Mouse (Mus musculus) kidney, postnatal 0 days (tissue): Measurements from ENCODE around the gene Ptgdr. TPM values are rescaled to one million over a fixed set of nuclear protein-coding genes. Genes with fewer than 3 reads are reported as not detected.
"Not testable (repeated sequence)": the region's sequence is repeated elsewhere in the genome, so short reads cannot be mapped to it uniquely, and the experiment has no call there.

Experiments
- ATAC-seq: fragments of 200-750 bp; cut with Nextera tagmentation; replicated peaks from 2 replicates; pipeline ENCODE4 v1.8.0; 2017; ENCODE audit warnings: low read depth, moderate number of reproducible peaks, moderate TSS enrichment, moderate library complexity; ENCODE audit not compliant: low FRiP score
- DNase-seq: peaks from one replicate; pipeline ENCODE4 v3.0.0-alpha.2; 2016; ENCODE audit warnings: low spot score
- H3K27ac ChIP-seq: fragments of 300-500 bp; sonication (generic); 2 replicates; pipeline ENCODE4 v1.5.1; 2014; ENCODE audit warnings: mild to moderate bottlenecking
- H3K27me3 ChIP-seq: fragments of 300-500 bp; sonication (generic); 2 replicates; pipeline ENCODE4 v1.6.1; 2014; ENCODE audit warnings: low read length, mixed read lengths; ENCODE audit not compliant: insufficient read depth
- H3K36me3 ChIP-seq: fragments of 300-500 bp; sonication (generic); 2 replicates; pipeline ENCODE4 v1.6.1; 2014; ENCODE audit warnings: low read length, mixed read lengths; ENCODE audit not compliant: insufficient read depth
- H3K4me1 ChIP-seq: fragments of 300-500 bp; sonication (generic); replicated peaks from 2 replicates; pipeline ENCODE4 v1.6.1; 2014; ENCODE audit warnings: antibody characterized with exemption, low read length, mixed read lengths; ENCODE audit not compliant: insufficient read depth
- H3K4me2 ChIP-seq: fragments of 300-500 bp; sonication (generic); 2 replicates; pipeline ENCODE4 v1.6.1; 2014; ENCODE audit warnings: mild to moderate bottlenecking, low read length, moderate library complexity, mixed read lengths
- H3K4me3 ChIP-seq: fragments of 300-500 bp; sonication (generic); replicated peaks from 2 replicates; pipeline ENCODE4 v1.5.1; 2014; ENCODE audit warnings: low read depth, low read length
- H3K9ac ChIP-seq: fragments of 300-500 bp; sonication (generic); 2 replicates; pipeline ENCODE4 v1.6.1; 2014; ENCODE audit warnings: low read depth, low read length
- H3K9me3 ChIP-seq: fragments of 300-500 bp; sonication (generic); replicated peaks from 2 replicates; pipeline ENCODE4 v1.6.1; 2016; ENCODE audit warnings: low read length, inconsistent platforms, mixed read lengths
- CTCF ChIP-seq: IDR thresholded peaks from 2 replicates; pipeline ENCODE4 v1.5.1; 2016; ENCODE audit warnings: antibody characterized with exemption, low read depth, mild to moderate bottlenecking, moderate library complexity
- WGBS: fragments of 180-500 bp; shearing (Covaris S2); extraction: QIAGEN DNeasy Blood & Tissue Kit; methylation state at CpG from one replicate; pipeline ENCODE4 v1.1.7; 2014; 5-methylcytosine and 5-hydroxymethylcytosine counted together
- polyA plus RNA-seq: library from polyadenylated mRNA; unstranded; fragments of >200 nt; fragmentation: Nextera tagmentation; extraction: Ambion mirVana; gene quantifications from 2 replicates; pipeline ENCODE4 v1.2.1, GENCODE M21; 2015

Ptgdr gene
- polyA plus RNA-seq, 1 experiment from 2014 or later: not detected

- Histone ChIP-seq H3K27ac (no peak overlapping the region), H3K4me2 (no peak overlapping the region), H3K4me1 (0 out of 2 replicates have a peak, but pooled peaks cover 6% of the 10 kb centered on the region), H3K4me3 (no peak overlapping the region), H3K36me3 (no peaks in the 10 kb centered on the region), H3K9me3 (no peaks in the 10 kb centered on the region), H3K9ac (no peak overlapping the region), H3K27me3 (no peaks in the 10 kb centered on the region)
- DNase-seq (no peak), ATAC-seq (no peak)
- WGBS: 67% methylated on average over 6 of the region's 6 CpGs
- no peak for TF ChIP-seq CTCF
These were observed 12.5 kb downstream of the Ptgdr start for GRCm38 (mm10) chr14:44846558-44847263.

- 0 out of 2 replicates have a peak overlapping the region, but pooled peaks have one; percentile 23 for H3K4me2 ChIP-seq
- WGBS: 46% methylated on average over 15 of the region's 15 CpGs
- TF ChIP-seq CTCF: no peak
- DNase-seq: no peak
- no peaks in the 10 kb centered on the region for H3K36me3 ChIP-seq
- ATAC-seq: peak; percentile 74
- H3K27ac ChIP-seq: no peak overlapping the region
- H3K27me3 ChIP-seq: no peaks in the 10 kb centered on the region
- no peak overlapping the region for H3K4me3 ChIP-seq
- H3K4me1 ChIP-seq: 0 out of 2 replicates have a peak, but pooled peaks cover 6% of the 10 kb centered on the region
- no peaks in the 10 kb centered on the region for H3K9me3 ChIP-seq
- no peak overlapping the region for H3K9ac ChIP-seq
These were observed 15.1 kb downstream of the Ptgdr start for GRCm38 (mm10) chr14:44843768-44844755.

GRCm38 (mm10) chr14:44838685-44839084 lies 20.5 kb downstream of the Ptgdr start:
- Histone ChIP-seq H3K9me3 (no peaks in the 10 kb centered on the region), H3K4me2 (no peak overlapping the region), H3K9ac (no peak overlapping the region), H3K4me1 (0 out of 2 replicates have a peak, but pooled peaks cover 3% of the 10 kb centered on the region), H3K27me3 (no peaks in the 10 kb centered on the region), H3K4me3 (no peak overlapping the region), H3K36me3 (no peaks in the 10 kb centered on the region), H3K27ac (no peak overlapping the region)
- TF ChIP-seq CTCF: no peak
- ATAC-seq (no peak), DNase-seq (no peak)
- 48% methylated on average over 1 of the region's 1 CpGs for WGBS

GRCm38 (mm10) chr14:44835132-44835531 lies 24.0 kb downstream of the Ptgdr start:
- H3K4me1 ChIP-seq: no peaks in the 10 kb centered on the region
- no peaks in the 10 kb centered on the region for H3K9me3 ChIP-seq
- no peak for ATAC-seq
- DNase-seq: no peak
- H3K4me3 ChIP-seq: no peak overlapping the region
- no peak overlapping the region for H3K27ac ChIP-seq
- no peak for TF ChIP-seq CTCF
- no peaks in the 10 kb centered on the region for H3K36me3 ChIP-seq
- no peak overlapping the region for H3K4me2 ChIP-seq
- H3K9ac ChIP-seq: no peak overlapping the region
- H3K27me3 ChIP-seq: no peaks in the 10 kb centered on the region
- 54% methylated on average over 2 of the region's 2 CpGs for WGBS

GRCm38 (mm10) chr14:44834134-44834533 lies 25.0 kb downstream of the Ptgdr start:
- H3K9me3 ChIP-seq, H3K4me1 ChIP-seq, H3K4me3 ChIP-seq, H3K36me3 ChIP-seq, H3K27me3 ChIP-seq, H3K4me2 ChIP-seq, H3K9ac ChIP-seq: not testable (repeated sequence)
- ATAC-seq: peak; percentile 48
- DNase-seq: peak; percentile 37
- H3K27ac ChIP-seq: peak overlapping the region; percentile 70
- WGBS: 42% methylated on average over 3 of the region's 3 CpGs

- DNase-seq, H3K4me1 ChIP-seq, H3K9ac ChIP-seq, H3K36me3 ChIP-seq, H3K27me3 ChIP-seq, H3K9me3 ChIP-seq, H3K4me2 ChIP-seq, H3K4me3 ChIP-seq: not testable (repeated sequence)
- ATAC-seq: peak; percentile 89
- 76% methylated on average over 4 of the region's 4 CpGs for WGBS
- H3K27ac ChIP-seq: peak overlapping the region; percentile 70
These were observed 26.1 kb downstream of the Ptgdr start for GRCm38 (mm10) chr14:44833096-44833495.
